Mouse (Mus musculus): Measurements from ENCODE around the gene Ccl22.
A peak's percentile ranks its signal among the peaks of the same experiment; 100 is the strongest.

The Ccl22 gene

DNA sequence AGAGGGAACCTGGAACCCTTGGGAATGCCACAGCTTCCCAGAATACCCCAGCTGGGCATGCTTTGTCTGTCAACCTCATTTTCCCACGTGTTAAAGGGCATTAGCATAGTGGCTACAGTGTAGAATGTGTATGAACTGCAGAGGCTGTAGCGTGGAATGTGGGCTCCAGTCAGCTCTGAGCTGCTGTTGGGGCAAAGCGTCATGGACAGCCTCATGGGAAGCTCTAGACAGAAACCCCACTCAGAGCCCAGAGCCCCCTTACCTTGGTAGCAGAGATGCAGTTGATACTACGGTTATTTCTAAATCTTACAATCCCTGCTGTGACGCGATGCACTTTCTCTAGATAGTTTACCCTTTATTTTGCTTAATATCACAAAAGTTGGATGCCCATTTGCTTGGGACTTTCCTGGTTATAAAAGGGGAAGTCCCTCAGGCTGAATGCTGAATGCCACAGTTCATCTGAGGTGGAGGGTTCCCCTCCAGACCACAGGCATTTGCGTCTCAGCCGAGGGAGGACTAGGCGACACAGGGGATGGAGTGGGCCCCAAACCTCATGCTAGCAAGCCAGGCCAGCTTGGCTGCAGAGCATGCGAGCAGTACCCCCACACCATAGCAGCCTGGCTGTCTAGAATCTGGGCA is 33.6 kb downstream of the Ccl22 start:
- no peak for DNase-seq (ENCODE audit: low spot score in 2 of 2)

DNA sequence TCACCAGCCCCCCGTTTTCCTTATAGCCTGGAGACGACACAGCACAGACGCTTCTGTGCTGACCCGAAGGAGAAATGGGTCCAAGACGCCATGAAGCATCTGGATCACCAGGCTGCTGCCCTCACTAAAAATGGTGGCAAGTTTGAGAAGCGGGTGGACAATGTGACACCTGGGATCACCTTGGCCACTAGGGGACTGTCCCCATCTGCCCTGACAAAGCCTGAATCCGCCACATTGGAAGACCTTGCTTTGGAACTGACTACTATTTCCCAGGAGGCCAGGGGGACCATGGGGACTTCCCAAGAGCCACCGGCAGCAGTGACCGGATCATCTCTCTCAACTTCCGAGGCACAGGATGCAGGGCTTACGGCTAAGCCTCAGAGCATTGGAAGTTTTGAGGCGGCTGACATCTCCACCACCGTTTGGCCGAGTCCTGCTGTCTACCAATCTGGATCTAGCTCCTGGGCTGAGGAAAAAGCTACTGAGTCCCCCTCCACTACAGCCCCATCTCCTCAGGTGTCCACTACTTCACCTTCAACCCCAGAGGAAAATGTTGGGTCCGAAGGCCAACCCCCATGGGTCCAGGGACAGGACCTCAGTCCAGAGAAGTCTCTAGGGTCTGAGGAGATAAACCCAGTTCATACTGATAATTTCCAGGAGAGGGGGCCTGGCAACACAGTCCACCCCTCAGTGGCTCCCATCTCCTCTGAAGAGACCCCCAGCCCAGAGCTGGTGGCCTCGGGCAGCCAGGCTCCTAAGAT is 34.3 kb downstream of the Ccl22 start:
- no peak for DNase-seq (ENCODE audit: low spot score in 2 of 2)

DNA sequence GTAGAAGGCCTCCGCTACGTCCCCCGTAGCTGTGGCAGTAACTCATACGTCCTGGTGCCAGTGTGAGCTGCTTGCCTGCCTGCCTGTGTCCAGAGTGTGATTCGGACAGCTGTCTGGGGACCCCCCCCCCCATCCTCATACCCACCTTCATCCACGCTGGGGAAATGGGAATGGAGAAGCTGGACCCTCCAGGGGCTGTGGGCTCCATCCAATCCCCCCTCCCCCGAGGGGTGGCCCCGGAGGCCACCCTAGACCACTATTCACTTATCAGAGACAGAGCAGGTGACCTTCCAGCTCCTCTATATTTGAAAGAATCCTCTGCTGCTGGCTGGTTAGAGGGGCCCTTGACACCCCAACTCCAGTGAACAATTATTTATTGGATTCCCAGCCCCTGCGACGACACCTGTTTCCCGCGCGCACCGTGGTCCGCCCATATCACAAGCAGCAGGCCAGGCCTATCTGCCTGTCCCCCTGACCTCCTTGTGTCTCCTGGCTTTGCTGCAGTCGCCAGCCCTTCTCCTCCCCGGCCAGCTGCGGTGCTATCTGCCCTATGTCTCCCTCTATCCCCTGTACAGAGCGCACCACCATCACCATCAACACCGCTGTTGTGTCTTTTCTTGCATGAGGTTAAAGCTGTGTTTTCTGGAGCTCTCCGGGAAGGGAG is 35.2 kb downstream of the Ccl22 start:
- DNase-seq (ENCODE audit: low spot score in 2 of 2): no peak

DNA sequence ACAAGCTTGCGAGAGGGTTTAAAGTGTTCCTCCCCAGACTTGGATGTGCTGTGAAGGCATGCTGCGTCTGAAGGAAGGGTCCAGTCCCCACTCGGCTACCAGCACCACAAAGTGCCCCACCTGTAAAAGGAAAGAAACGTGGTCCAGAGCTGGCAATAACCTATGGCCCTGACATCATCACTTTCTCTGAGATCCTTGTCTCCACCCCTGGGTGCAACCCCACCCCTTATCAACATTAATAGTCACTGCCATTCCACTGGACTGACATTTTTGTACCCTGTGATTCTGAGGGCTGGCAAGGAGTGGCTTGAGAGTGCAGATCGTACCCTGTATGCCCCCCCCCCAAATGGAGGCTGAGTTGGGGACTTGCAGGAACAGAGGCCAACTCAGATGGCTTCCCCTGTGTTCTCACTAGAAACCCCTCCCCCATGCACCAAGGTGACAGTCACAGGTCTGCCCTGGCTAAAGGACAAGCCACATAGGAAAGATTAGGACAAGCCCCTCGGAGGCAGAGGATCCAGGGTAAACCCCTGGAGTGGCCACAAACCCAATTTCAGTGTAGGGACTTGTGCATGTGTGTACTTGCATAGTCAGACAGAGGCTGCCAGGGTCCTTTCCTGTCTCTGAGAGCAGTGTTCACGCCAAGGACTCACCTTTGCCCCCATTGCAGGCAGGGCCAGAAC is 35.9 kb downstream of the Ccl22 start:
- peak in 1 of 2 experiments; percentile 6 for DNase-seq (ENCODE audit: low spot score in 2 of 2)

DNA sequence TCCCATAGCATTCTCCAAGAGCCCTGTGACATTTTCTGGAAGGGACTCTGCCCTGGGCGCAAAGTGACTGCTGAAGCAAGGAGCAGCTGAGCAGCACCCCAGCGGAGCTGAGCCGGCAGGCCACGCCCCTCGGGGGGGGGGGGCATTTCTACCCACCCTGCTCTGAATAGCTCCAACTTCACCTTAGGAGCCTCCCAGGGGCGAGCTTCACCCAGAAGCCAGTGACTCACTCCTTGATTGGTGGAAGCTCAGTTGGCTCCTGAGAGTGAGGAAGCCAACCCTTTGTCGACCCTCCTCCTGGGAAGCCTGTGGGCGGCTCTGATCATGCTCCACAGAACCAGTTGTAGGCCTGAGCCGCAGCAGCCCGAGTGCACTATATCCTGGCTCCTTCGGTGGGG is 36.4 kb downstream of the Ccl22 start:
- DNase-seq (ENCODE audit: low spot score in 2 of 2): peak in 1 of 2 experiments; percentile 9

DNA sequence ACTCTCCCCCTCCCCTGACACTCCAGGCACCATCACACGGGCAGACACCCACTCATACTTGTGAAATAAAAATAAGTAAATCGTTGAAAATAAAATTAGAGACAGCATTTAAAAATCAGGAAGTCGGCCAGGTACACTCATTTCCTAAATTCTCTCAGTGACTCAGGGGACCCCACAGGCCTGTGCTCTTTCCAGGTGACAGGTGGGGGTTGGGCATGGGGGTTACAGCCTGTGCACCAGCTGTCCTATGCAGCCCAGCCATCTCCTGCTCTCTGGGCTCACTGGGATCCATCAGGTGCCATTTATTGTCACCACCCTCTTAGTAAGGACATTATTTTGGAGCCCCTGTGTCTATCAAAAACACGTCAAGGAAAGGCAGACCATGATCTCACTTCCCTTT is 38.5 kb downstream of the Ccl22 start:
- no peak for DNase-seq (ENCODE audit: low spot score in 2 of 2)

DNA sequence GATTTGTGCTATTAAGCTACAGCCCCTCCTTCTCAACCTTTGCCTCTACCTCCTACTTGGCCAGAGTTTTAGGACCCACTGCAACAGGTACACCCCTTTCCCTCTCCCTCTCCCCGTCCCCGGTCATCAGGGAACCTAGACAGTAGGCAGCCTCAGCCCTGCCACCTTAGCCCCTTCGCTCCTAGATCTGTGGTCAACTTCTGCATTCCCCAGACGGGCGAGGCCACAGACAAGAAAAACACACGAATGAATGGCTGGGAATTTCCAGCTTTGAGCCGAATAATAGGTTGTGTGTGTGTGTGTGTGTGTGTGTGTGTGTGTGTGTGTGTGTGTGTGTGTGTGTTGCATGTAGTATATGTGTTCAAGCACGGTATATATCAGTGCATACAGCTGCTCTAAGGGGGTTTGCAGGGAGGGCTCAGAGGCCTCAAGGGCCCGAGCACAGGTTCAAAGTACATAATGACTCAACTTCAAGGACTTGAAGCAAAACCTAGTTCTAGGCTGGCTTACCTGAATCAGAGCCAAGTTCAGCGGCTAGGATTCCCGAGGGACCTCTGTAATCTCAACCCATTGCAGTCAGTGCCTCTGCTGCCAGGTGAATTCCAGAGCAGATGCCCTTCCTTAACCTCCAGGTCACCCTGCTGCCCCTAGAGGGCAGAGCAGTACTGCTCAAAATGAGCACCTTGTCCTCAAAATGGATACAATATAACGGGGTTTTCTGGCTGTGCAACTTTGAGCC is 40.0 kb downstream of the Ccl22 start:
- DNase-seq (ENCODE audit: low spot score in 2 of 2): no peak

DNA sequence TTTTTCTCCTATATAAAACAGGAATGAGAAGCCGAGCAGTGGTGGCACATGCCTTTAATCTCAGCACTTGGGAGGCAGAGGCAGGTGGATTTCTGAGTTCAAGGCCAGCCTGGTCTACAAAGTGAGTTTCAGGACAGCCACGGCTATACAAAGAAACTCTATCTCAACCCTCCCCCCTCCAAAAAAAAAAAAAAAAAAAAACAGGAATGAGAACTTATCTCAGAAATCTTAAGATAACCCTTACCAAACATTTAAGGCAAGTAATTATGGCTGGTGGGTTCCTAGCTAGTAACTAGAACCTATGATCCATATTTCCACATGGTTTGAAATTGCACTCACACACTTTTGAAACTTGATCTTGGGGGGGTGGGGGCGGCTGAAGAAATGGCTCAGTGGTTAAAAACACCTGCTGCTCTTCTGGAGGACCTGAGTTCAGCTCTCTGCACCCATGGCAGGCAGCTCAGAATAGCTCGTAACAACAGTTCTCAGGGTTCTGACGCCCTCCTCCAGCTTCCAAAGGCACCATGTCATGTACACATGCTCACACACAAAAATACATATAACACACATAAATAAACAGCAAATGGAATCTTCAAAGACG is 40.7 kb downstream of the Ccl22 start:
- no peak for DNase-seq (ENCODE audit: low spot score in 2 of 2)

DNA sequence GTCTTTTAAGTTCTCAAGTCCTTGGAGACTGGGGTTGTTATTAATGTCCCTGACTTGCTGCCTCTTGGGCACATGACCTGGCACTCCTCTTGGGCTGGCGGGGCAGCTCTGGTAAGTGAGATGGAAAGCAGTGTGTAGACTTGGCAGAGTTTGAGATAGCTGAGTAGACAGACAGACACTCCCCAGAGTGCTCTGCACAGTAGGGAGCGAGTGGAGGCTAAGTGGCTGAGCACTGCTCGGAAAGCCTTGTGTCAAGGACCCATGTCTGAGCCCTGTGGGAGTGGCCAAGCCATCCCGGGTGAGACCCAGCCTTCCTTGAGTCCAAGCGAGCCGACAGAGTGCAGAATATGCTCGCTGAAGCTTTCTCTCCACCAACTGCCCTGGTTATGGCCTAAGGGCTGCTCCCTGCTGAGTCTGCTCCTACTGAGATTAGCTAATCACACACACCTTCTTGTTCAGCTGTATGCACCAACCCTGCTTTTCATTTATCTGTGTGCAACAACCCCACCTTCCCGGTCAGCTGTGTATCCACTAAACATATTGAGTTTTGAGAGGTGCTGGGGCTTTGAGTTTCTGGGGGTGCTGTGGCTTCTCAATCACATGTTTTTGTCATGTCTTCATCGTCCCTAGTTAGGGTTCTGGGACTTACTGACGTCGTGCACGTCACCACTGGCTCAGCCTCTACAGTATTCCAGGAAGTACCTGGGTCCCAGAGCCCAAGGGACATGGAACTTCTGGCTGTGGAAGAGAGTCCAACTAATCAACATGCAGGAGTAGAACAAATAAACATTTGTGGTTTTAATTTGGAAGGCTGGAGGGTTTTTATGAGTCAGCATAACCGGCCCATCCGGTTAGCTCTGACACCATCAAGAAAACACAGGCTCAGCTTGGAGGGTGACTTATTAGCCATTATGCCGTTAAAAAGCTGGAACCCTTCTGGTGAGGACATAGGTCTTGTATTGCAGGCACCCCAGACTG is 42.4 kb downstream of the Ccl22 start:
- DNase-seq (ENCODE audit: low spot score in 2 of 2): no peak

DNA sequence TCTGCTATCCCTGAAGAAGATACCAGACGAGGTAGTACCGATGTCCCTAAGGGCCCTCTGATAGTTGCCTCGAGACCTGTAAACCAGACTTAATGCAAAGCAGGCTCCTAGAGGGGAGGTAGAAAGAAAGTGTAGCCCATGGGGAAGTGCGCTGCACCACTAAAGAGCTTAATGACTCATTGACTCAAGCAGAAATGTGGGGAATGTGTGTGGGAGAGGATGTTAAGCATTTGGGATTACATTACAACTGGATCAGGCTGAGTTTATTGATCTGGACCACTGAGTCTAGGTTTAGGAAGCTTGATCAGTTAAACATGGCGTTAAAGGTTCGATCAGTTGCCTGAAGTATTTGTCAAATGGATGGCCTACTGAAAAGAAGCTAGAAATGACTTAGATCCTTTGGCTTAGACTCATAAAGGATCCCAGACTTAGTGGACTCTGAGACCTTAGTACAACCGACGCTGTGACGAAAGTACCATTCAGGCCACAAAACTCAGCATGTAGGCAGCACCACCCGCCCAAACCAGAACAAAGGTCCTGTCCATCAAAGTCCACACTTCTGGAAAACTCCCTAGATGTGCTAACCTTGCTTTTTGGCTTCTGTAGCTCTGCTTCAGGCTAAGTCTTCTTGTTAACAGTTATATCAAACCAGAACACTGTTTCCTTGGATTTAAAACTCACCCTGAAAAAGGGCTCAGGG is 44.0 kb downstream of the Ccl22 start:
- DNase-seq (ENCODE audit: low spot score in 2 of 2): no peak

DNA sequence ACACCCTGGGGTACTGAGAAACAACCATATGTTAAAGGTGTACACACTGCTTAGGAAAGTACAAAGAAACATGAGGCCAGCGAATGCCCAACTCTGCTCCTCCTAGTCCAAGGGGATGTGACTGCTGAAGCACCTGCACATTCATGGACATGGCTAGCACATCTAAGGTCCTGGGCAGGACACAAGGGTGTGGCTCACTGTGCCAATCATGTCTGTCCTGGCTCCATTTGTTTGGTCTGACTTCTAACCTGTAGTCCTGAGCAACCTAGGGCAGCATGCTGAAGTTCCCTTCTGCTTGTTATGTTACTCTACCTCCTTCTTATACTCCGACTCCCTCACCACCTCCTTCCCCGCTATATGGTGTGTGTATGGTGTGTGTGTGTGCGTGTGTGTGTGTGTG is 49.0 kb downstream of the Ccl22 start:
- no peak for DNase-seq (ENCODE audit: low spot score in 2 of 2)

DNA sequence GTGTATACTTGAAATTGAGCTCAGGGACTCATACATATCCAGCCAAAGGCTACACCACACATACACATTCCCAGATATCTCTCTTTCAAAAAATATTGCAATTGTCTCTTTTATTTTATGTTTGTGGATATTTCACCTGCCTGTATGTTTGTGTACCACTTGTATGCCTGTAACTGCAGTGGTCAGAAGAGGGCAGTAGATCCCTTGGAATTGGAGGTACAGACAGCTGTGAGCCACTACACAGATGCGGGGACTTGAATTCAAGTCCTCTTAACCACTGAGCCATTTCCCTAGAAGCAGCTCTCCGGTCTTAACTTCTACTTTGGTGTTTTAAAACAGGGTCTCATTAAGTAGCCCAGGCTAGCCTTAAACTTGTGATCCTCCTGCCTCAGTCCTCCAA is 49.4 kb downstream of the Ccl22 start:
- no peak for DNase-seq (ENCODE audit: low spot score in 2 of 2)

DNA sequence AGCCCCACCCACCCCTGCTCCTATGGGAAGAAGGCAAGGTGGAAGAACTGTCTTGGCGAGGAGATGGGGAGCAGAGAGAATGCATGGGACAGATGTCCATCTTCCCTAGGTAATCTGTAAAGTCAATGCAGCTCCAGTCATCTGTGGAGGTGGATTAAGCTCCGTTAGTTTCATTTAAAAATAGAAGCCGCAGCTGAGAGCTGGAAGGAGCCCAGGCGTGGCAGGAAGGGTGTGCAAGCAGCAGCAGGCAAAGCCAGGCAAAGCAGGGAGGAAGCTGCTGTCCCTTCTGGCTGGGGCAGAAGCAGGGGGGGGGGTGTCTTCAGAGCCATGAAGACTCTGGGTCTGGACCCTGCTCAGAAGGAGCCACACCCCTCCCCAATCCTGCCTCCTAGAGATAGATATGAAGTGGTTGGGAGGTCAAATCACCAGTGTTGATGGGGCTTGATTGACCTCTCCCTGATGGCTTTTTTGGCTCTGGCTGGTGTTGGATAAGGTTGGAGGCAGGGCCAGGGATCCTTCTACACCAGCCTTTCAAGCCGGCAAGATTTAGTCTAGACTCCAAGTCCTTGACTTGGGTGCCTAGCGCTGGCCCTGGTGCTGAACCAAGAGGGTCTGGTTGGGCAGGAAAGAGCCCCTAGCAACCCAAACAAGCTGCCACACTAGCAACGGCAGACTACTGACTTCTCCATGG is 55.0 kb downstream of the Ccl22 start:
- DNase-seq (ENCODE audit: low spot score in 2 of 2): no peak
